Mouse (Mus musculus) liver, adult 2 months (tissue): ENCODE measurements at regions not wholly inside any gene's neighbourhood (a gene's known extent, or its start where the extent isn't known, plus 50 kb on each side); places are given as distances from the start of the nearest gene placed in this dataset.

ENCODE experiments used
- CTCF ChIP-seq: fragments of 200-500 bp; IDR thresholded peaks from 2 replicates; pipeline ENCODE4 v1.5.1; 2011; ENCODE audit warnings: low read depth, low read length, control low read depth
- POLR2A ChIP-seq: fragments of 200-500 bp; IDR thresholded peaks from 2 replicates; pipeline ENCODE4 v1.6.1; 2011; ENCODE audit warnings: low read length, control low read depth; ENCODE audit not compliant: insufficient read depth; ENCODE audit errors: extremely low read depth

- TF ChIP-seq POLR2A, result no peak
- TF ChIP-seq CTCF, result no peak
Observed at GRCm38 (mm10) chr2:137229422-137230069, 113.1 kb upstream of the Jag1 start.
